Mouse (Mus musculus) macrophage (primary cell): Measurements from ENCODE around the gene D930048N14Rik. TPM values are rescaled to one million over a fixed set of nuclear protein-coding genes. Genes with fewer than 3 reads are reported as not detected.
"Not testable (repeated sequence)": the region's sequence is repeated elsewhere in the genome, so short reads cannot be mapped to it uniquely, and the experiment has no call there.

Source experiments
- H3K27ac ChIP-seq: fragments of 350-480 bp; formaldehyde crosslinking; 2 replicates; pipeline ENCODE4 v1.9.0; 2021
- H3K36me3 ChIP-seq: fragments of 350-480 bp; formaldehyde crosslinking; 2 replicates; pipeline ENCODE4 v1.9.0; 2021; ENCODE audit errors: inconsistent target
- H3K4me3 ChIP-seq: fragments of 350-480 bp; formaldehyde crosslinking; 2 replicates; pipeline ENCODE4 v1.9.0; 2021; ENCODE audit errors: inconsistent target
- H3K79me2 ChIP-seq: fragments of 350-480 bp; formaldehyde crosslinking; 2 replicates; pipeline ENCODE4 v1.9.0; 2021; ENCODE audit errors: inconsistent target
- WGBS: methylation state at CpG from one replicate; pipeline ENCODE4 v1.1.7; 2026; ENCODE audit warnings: inconsistent platforms; ENCODE audit not compliant: missing documents; 5-methylcytosine and 5-hydroxymethylcytosine counted together
- polyA plus RNA-seq: library from polyadenylated mRNA; stranded (reverse); fragments of 250-400 nt; gene quantifications from 3 replicates; pipeline ENCODE4 v1.2.4, GENCODE M21; 2018; ENCODE audit warnings: inconsistent platforms

D930048N14Rik gene
- polyA plus RNA-seq, 1 experiment from 2014 or later, result 2.0 TPM

DNA sequence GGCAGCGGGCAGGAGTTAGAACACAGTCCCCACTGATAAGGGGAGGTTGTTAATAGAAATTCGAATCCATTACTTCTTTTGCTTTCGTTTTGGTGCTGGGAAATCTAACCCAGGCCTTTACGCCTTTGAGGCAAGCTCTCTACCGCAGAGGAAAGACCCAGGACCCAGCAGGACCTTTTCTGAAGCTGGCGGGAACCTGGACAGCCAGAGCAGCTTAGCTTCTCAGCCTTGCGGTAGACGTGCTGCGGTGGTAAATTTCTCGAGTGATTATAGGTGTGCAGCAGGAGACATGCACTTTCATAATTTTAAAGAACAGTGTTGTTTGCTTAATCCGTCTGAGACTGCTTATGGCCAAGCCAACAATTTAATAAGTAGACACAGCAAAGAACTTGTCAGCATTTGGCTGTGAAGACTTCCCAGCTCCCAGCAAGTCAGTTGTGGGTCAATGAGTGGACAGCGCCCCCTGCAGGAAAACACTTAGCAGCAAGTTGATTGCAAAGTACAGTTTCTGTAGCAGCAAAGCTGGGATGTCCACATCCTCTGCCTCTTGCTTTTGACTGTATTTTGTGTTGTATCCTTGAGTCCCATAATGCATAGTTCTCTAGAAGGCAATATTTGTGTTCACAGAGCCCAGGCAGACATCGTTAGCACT is 30.7 kb downstream of the D930048N14Rik start:
- WGBS, result 26% methylated on average over 13 of the region's 13 CpGs
- Histone ChIP-seq H3K36me3 (no peaks in the 10 kb centered on the region), H3K27ac (no peak overlapping the region), H3K4me3 (no peak overlapping the region), H3K79me2 (peaks cover 1% of the 10 kb centered on the region; the same call in 1 of the 2 replicates)

DNA sequence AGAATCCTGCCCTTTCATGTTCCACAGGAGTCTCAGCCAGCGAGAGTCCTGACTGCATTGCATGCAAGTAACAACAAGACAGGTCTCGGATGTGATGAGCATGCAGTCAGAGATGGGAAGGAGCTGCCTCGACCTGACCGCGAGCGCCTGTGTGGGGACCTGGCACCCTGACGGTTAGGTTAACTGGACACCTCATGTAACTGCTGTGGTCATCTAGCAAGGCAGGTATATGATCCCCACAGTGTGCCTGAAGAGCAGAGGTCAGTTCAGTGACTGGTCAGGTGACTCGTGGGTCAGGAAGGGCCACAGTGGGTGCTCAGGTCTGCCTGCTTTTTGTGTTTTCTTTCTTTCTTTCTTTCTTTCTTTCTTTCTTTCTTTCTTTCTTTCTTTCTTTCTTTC is 31.2 kb downstream of the D930048N14Rik start:
- Histone ChIP-seq H3K27ac (no peak overlapping the region), H3K36me3 (no peaks in the 10 kb centered on the region), H3K4me3 (no peak overlapping the region), H3K79me2 (peaks cover 7% of the 10 kb centered on the region; the same call in 1 of the 2 replicates)
- WGBS, result 51% methylated on average over 8 of the region's 8 CpGs

DNA sequence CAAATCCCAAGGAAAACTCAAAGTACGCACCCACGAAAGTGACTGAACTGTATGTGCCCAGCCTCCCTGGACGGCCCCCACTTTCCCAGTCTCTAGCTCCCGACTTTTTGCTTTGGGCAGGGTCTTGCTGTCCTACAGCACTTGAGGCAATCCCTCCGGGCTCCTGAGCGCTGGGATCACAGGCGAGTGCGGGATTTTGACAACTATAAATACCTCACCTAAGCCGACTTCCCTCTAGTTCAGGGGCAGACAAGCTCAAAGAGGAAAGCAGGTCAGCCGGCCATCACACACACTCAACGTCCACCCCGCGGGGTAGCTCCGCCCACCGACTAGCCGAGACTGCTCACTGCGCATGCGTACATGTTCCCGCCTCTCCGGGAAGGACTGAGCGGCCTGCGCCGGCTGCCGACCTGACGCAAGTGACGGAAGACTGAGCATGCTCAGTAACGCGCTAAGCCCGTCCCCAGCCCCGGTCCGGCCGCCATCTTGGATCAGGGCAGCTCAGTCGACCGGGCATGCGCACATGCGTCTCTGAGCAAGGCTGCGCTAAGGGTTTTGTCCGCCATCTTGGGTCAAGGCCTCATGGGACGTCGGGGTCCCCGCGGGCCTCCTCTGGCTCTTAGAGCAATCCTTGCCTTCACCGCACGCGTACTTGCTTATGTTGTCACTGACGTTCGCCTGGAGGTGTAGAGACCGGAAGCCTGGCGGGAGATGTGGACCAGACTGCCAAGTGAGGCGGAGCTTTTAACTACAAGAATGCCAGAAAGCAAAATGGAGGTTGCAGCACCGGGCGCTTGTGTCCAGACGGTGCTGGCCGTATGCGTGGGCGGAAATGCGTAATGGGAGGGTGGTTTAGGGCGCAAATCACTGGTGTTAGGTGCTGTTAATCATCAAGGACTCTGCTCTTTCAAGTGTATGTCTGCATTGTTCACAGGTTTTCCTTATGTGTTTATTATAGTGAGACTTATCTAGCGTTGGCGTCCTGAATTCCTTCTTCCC is 37.9 kb downstream of the D930048N14Rik start, which contains the start of gene 0610009B22Rik:
TSS of gene 0610009B22Rik (minus strand) at position 545 of the 999 bp plus-strand sequence.
- Histone ChIP-seq H3K27ac (peak within 1 kb of the TSS; percentile 97), H3K79me2 (peaks cover 20% of the 10 kb centered on the region), H3K36me3 (no peaks in the 10 kb centered on the region), H3K4me3 (peak within 1 kb of the TSS; percentile 97)
- under 1% methylated on average over 59 of the region's 60 CpGs for WGBS

DNA sequence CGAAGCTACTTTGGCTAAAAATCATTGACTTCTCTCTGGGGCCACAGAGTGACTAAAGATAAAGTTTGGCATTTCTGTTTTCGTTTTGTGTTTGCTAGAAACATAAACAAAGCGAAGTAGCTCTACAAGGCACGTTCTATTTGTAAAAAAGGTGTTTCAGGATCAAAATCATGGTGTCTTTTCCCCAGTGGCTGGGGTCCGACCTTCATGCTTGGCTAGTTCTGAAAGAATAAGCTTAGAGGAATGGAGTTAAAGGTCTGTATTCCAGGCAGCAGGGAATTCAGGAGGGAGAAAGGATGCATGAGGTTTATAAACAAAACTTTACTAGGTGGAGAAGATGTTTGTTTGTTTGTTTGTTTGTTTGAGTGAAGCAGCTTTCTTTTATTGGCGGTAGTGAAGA is 38.6 kb downstream of the D930048N14Rik start:
- H3K79me2 ChIP-seq, result peaks cover 20% of the 10 kb centered on the region
- H3K4me3 ChIP-seq, result peak overlapping the region; percentile 97
- H3K36me3 ChIP-seq, result no peaks in the 10 kb centered on the region
- H3K27ac ChIP-seq, result peak overlapping the region; percentile 97
- WGBS, result 30% methylated on average over 6 of the region's 6 CpGs

DNA sequence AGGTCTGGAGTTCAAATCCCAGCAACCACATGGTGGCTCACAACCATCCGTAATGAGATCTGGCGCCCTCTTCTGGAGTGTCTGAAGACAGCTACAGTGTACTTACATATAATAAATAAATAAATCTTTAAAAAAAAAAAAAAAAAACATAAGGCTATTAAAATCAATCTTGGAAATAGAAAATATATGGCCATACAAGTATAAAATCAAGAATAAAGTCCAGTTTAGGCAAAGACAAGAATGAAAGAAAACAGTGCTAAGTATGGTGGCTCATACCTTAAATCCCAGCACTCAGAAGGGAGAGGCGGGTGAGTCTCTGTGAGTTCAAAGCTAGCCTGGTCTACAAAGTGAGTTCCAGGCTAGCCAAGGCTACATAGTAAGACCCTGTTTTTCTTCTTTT is 39.8 kb downstream of the D930048N14Rik start:
- H3K36me3 ChIP-seq, H3K4me3 ChIP-seq, H3K27ac ChIP-seq: not testable (repeated sequence)
- peaks cover 20% of the 10 kb centered on the region for H3K79me2 ChIP-seq
- WGBS, result 92% methylated on average over 1 of the region's 3 CpGs

DNA sequence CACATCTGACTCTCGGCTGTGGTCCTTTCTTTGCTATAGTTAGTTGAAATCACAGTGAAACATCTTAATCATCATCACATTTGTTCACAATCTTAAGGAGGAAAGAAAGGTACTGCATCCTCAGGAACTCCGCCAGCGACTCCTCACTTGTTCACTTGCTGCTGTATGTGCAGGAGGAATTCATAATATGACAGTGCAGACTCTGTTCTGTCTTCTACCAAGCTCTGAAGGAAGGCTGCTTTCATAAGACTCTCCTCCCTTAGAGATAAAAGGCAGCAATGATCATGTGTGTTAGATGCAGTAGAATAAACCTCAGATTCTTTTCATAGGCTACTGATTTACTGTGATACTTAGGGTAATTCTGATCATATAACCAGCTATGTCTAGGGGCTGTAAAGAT is 44.2 kb downstream of the D930048N14Rik start:
- no peak overlapping the region for H3K27ac ChIP-seq
- WGBS, result 96% methylated on average over 3 of the region's 3 CpGs
- no peak overlapping the region for H3K4me3 ChIP-seq
- no peaks in the 10 kb centered on the region for H3K79me2 ChIP-seq
- peaks cover 34% of the 10 kb centered on the region for H3K36me3 ChIP-seq

DNA sequence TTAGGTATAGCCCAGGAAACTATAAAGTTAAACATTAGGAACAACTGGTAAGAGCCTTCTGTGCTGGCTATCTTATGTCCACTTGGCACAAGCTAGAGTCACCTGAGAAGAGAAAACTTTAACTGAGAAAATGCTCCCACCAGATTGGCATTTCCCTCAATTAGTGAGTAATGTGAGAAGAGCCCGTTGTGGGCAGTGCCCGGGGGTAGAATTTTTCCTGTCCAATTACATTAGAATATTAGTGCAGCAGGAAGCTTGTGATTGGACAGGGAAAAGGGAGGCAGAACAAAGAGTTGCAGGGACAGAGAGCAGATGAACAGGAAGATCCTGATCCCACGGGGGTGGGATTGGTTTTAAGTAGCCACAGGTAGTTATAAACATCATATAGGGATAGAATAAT is 52.1 kb downstream of the D930048N14Rik start:
- Histone ChIP-seq H3K36me3 (peaks cover 67% of the 10 kb centered on the region), H3K27ac (no peak overlapping the region), H3K4me3 (no peak overlapping the region), H3K79me2 (no peaks in the 10 kb centered on the region)
- WGBS, result 97% methylated on average over 3 of the region's 3 CpGs

DNA sequence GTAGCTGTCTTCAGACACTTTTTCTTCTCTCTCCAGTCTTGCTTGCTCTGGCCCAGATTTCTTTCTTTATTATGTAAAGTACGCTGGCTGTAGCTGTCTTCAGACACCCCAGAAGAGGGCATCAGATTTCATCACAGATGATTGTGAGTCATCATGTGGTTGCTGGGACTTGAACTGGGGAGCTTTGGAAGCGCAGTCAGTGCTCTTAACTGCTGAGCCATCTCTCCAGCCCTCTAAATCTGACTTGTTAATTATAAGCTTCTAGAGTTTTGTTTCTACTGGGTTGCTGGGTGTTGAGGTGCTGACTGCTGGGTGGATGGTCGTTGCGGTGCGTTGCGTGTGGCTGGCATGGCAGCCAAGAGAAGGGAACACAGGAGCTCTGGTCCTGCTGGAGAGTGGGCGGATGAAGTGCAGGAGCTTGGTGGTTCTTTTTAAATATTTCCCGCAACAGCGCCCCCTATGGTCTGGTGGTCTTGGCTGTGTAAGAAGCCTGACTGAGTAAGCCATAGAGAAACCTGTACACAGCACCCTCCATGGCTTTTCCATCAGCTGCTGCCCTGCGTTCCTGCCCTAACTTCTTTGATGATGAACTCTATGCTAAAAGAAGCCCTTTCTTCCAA is 52.7 kb downstream of the D930048N14Rik start:
- no peak overlapping the region for H3K4me3 ChIP-seq
- no peak overlapping the region for H3K27ac ChIP-seq
- H3K36me3 ChIP-seq, result peaks cover 69% of the 10 kb centered on the region
- no peaks in the 10 kb centered on the region for H3K79me2 ChIP-seq
- WGBS, result 86% methylated on average over 10 of the region's 10 CpGs

DNA sequence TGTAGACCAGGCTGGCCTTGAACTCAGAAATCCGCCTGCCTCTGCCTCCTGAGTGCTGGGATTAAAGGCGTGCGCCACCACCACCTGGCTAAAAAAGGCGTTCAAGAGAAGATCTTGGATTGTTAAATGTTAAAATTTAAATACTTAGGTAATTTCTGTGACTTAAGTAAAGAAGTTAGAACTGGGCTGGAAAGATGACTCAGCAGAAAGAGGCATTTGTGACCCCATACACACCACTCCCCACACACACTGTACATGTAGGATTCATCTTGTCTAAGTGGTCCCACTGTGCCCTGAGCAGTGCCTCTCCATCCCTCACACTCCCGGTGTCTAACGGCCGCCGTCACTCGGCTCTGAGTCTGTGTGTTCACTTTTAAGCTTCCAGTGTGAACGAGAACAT is 55.7 kb downstream of the D930048N14Rik start:
- H3K27ac ChIP-seq, result no peak overlapping the region
- H3K4me3 ChIP-seq, result no peak overlapping the region
- no peaks in the 10 kb centered on the region for H3K79me2 ChIP-seq
- peaks cover 60% of the 10 kb centered on the region for H3K36me3 ChIP-seq
- 96% methylated on average over 7 of the region's 10 CpGs for whole genome bisulfite sequencing

DNA sequence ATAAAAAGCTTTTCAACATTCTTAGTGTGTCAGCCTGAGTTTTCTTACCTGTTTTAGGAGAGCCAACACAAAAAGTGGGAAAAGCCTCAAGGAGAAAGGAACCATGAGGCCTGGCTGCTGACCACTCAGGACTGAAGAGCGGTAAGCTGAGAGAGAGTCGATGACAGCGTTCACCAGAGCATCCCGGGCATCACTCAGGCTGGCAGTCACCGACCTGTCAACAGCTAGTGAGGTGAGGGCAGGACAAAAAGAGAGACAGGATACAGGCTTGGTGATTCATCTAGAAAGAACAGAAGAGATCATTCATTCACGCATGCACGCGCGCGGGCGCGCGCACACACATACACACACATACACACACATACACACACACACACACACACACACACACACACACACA is 56.3 kb downstream of the D930048N14Rik start:
- WGBS, result 95% methylated on average over 6 of the region's 13 CpGs
- Histone ChIP-seq H3K79me2 (no peaks in the 10 kb centered on the region), H3K27ac (no peak overlapping the region), H3K36me3 (peaks cover 66% of the 10 kb centered on the region), H3K4me3 (no peak overlapping the region)

Other genes with a start within 250 kb of the D930048N14Rik start
- gene Phykpl, start 66.2 kb upstream of the D930048N14Rik start, polyA plus RNA-seq, result 2.9 to 3.6 TPM (median 3.4 TPM) in 3 replicates
- 203 to 532 TPM (median 476 TPM) in 3 replicates for gene Hnrnpab, start 44.1 kb upstream of the D930048N14Rik start, polyA plus RNA-seq
- gene Nhp2, start 31.2 kb upstream of the D930048N14Rik start, polyA plus RNA-seq, result 45.0 to 125 TPM (median 72.8 TPM) in 3 replicates
- gene Rmnd5b, start 15.1 kb upstream of the D930048N14Rik start, polyA plus RNA-seq, result 15.5 to 43.6 TPM (median 25.5 TPM) in 3 replicates
- gene N4bp3, start 112 bp upstream of the D930048N14Rik start, polyA plus RNA-seq, result 3.9 to 13.9 TPM (median 6.3 TPM) in 3 replicates
- gene 0610009B22Rik, start 37.9 kb downstream of the D930048N14Rik start, polyA plus RNA-seq, result 31.2 to 56.1 TPM (median 46.3 TPM) in 3 replicates
- gene Sec24a, start 112.7 kb downstream of the D930048N14Rik start, polyA plus RNA-seq, result 10.7 to 11.3 TPM (median 10.9 TPM) in 3 replicates
- gene Sar1b, start 112.7 kb downstream of the D930048N14Rik start, polyA plus RNA-seq, result 56.1 to 92.5 TPM (median 74.9 TPM) in 3 replicates
- gene Jade2, start 206.7 kb downstream of the D930048N14Rik start, polyA plus RNA-seq, result 30.8 to 37.9 TPM (median 31.3 TPM) in 3 replicates